8 mouse cellular contexts compared by ENCODE assay signal in the genomic region with DNA sequence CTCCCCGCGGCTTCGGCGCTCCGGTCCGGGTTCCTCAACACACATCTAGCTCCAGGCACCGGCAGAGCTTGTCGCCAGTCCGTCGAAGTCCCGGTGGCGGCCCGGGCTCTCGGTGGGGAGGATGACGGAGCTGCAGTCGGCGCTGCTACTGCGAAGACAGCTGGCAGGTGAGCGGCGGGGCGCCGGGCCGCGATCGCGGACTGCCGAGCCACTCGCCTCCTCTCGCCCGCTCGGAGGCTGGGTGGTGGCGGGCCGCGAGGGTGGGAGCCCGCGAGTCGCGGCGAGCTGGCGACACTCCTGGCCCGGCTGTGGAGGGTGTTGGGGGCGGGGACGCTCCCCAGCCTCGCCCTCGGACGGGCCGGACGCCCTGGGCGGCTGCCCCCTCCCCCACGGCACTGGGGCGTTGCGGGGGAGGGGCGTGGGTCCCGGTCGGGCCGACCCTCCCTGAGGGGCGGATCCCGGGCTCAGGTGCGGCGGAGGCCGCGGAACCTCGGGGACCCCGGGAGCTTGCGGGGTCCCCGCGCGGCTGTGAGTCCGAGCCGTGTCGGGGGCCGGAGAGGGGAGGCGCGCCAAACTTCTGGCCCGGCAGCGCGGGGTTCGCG. TPM values are rescaled to one million over a fixed set of nuclear protein-coding genes. Genes with fewer than 3 reads are reported as not detected.
A peak's percentile ranks its signal among the peaks of the same experiment; 100 is the strongest.
DNase-seq lines count a peak whose midpoint lies in the region; ATAC-seq and TF ChIP-seq lines count a peak whose summit lies in the region.

No protein-coding gene starts in this region.

- peak overlapping the region; percentile 89 to 95 for H3K4me3 ChIP-seq in ES-E14 (ENCODE audit: insufficient read depth in 1 of 2, low read depth in 1 of 2, low read length in 2 of 2, poor library complexity in 1 of 2, severe bottlenecking in 1 of 2)
- peak overlapping the region; percentile 76 for H3K4me3 ChIP-seq in forebrain, embryonic 15.5 days

- no peaks in the 10 kb centered on the region for H3K9me3 ChIP-seq in ES-E14 (ENCODE audit: control insufficient read depth, insufficient read depth, low read depth, low read length)
- no peaks in the 10 kb centered on the region for H3K9me3 ChIP-seq in forebrain, embryonic 15.5 days

- H3K9ac ChIP-seq in ES-E14 (ENCODE audit: insufficient read depth, low read depth, low read length, poor library complexity, severe bottlenecking), result peak overlapping the region; percentile 92
- peak overlapping the region; percentile 87 for H3K9ac ChIP-seq in forebrain, embryonic 15.5 days (replicated peaks)

- peak overlapping the region; percentile 63 for H3K4me2 ChIP-seq in forebrain, embryonic 15.5 days (replicated peaks)

- WGBS in forebrain, embryonic 15.5 days, result under 1% methylated on average over 76 of the region's 79 CpGs

- in situ Hi-C loops in ES-E14 (cut with MboI; ENCODE audit: low sequenced_read_pairs in 2 of 2, unreplicated experiment in 2 of 2), result no loop called here

- DNase-seq in ES-E14 (ENCODE audit: low read depth, low spot score), result peak; percentile 59
- DNase-seq in brain, adult 2 months (ENCODE audit: low read depth, low spot score), result peak; percentile 45
- peak; percentile 90 for DNase-seq in heart, postnatal 4 days
- DNase-seq in layer of hippocampus, adult 9-11 months, result peak; percentile 52
- DNase-seq in lung, postnatal 4 days, result peak; percentile 89 to 95
- DNase-seq in retina, postnatal 1 day, result peak; percentile 75
- peak; percentile 74 to 80 for DNase-seq in urinary bladder, postnatal 4 days (ENCODE audit: low spot score in 2 of 2)

- peaks cover 0 to 2% of the 10 kb centered on the region in 2 experiments; a peak in 2 of 4 replicates for H3K4me1 ChIP-seq in ES-E14 (ENCODE audit: control insufficient read depth in 2 of 2, insufficient read depth in 2 of 2, low read length in 2 of 2, poor library complexity in 1 of 2)
- peaks cover 23% of the 10 kb centered on the region for H3K4me1 ChIP-seq in forebrain, embryonic 15.5 days

- ATAC-seq in forebrain, embryonic 15.5 days (replicated peaks), result peak; percentile 42

- H3K27ac ChIP-seq in ES-E14 (ENCODE audit: insufficient read depth, low read depth, low read length, poor library complexity, severe bottlenecking), result peak overlapping the region; percentile 94
- peak overlapping the region; percentile 97 for H3K27ac ChIP-seq in forebrain, embryonic 15.5 days (replicated peaks)

- H3K36me3 ChIP-seq in ES-E14 (ENCODE audit: control insufficient read depth, insufficient read depth, low read length, poor library complexity, severe bottlenecking), result no peaks in the 10 kb centered on the region
- H3K36me3 ChIP-seq in forebrain, embryonic 15.5 days, result no peaks in the 10 kb centered on the region

- no peaks in the 10 kb centered on the region for H3K27me3 ChIP-seq in forebrain, embryonic 15.5 days

TF ChIP-seq in ES-E14, 5 proteins besides CTCF, POLR2A, EP300 and RAD21:
- TF ChIP-seq HCFC1 (IDR thresholded peaks at IDR 0.05; ENCODE audit: borderline replicate concordance, insufficient read depth, low read length), result 0 out of 2 replicates have a peak, but pooled peaks have one; percentile 19
- no peak for TF ChIP-seq ZNF384 (IDR thresholded peaks at IDR 0.05; ENCODE audit: low read depth, low read length)

RNA-seq across cellular contexts. Expression of a gene that starts 0.5 kb away (rescaled TPM):
- total RNA-seq in ES-E14 (2012; rRNA removed), result 24.2 and 27.9 TPM in 2 replicates
- polyA plus RNA-seq in forebrain, embryonic 15.5 days (2015; fragmentation: Nextera tagmentation; extraction: Ambion mirVana), result 110 TPM in 2 replicates
- 10 to 100 TPM; 57.8 to 62.5 TPM for total RNA-seq in heart, postnatal 4 days (2021)

RNA-seq across cellular contexts. Expression of a gene that starts 57.3 kb away (rescaled TPM):
- 0.32 and 1.9 TPM in 2 replicates for total RNA-seq in ES-E14 (2012; rRNA removed)
- 0.08 TPM in 2 replicates for polyA plus RNA-seq in forebrain, embryonic 15.5 days (2015; fragmentation: Nextera tagmentation; extraction: Ambion mirVana)
- under 1 TPM in 1 of 2 experiments, not detected in 1; 0.12 TPM for total RNA-seq in heart, postnatal 4 days (2021)

Comparison
In these comparisons a context has a peak if more than half of its experiments do, and no peak if none do; other contexts are left out.
1. Peak in every context shown above with its lines: DNase-seq, ATAC-seq, H3K4me3 ChIP-seq and H3K27ac ChIP-seq.